Mouse (Mus musculus): ENCODE measurements around the gene Cdcp1.

DNA sequence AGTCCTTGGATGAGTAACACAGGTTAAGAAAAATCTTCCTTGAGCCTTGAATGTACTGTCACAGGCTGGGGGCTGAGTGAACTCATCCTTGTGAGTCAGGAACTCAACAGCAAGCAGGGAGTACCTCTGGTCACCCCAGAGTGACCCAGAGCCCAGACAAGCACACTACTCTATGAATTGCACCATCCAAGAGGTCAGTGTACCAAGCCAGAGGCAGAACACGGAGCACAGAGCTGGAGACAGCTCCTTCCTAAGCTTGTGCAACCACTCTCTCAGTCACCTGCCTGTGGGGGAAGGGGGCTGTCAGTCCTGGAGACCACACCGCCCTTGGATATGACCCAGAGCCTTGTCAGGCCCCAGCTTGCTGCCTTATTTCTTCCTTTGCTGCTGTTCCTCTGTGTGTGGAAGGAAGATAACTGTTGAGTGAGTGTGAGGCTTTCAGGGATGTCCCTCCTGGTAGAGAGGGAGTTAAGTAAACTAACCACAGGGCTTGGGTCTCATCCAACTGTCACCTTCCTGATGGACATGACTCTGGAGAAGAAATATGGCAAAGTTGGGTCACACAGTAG, 9.1 kb upstream of the Cdcp1 start:
- TF ChIP-seq POLR2A (IDR thresholded peaks at IDR 0.05; ENCODE audit: extremely low read depth, insufficient read depth, low read length) (no peak), CTCF (IDR thresholded peaks at IDR 0.05; ENCODE audit: extremely low read depth, insufficient read depth, low read length) (no peak)
